Mouse (Mus musculus) hindbrain, embryonic 14.5 days (tissue): ENCODE data around the gene Tcfl5. TPM values are rescaled to one million over a fixed set of nuclear protein-coding genes. Genes with fewer than 3 reads are reported as not detected.
A peak's percentile ranks its signal among the peaks of the same experiment; 100 is the strongest.

Experiments used
- ATAC-seq: fragments of 200-750 bp; cut with Nextera tagmentation; 2 replicates; pipeline ENCODE4 v1.8.0; 2017; ENCODE audit warnings: moderate number of reproducible peaks, mild to moderate bottlenecking, moderate TSS enrichment, moderate library complexity; ENCODE audit not compliant: low FRiP score
- DNase-seq: peaks from one replicate; pipeline ENCODE4 v3.0.0-alpha.2; 2015; ENCODE audit warnings: low spot score
- H3K27ac ChIP-seq: fragments of 300-500 bp; sonication (generic); 2 replicates; pipeline ENCODE4 v1.5.1; 2014; ENCODE audit warnings: mild to moderate bottlenecking, moderate library complexity
- H3K27me3 ChIP-seq: fragments of 300-500 bp; sonication (generic); 2 replicates; pipeline ENCODE4 v1.6.1; 2014; ENCODE audit warnings: mild to moderate bottlenecking, low read length, mixed read lengths; ENCODE audit not compliant: control insufficient read depth, insufficient read depth
- H3K36me3 ChIP-seq: fragments of 300-500 bp; sonication (generic); replicated peaks from 2 replicates; pipeline ENCODE4 v1.6.1; 2014; ENCODE audit not compliant: control insufficient read depth, insufficient read depth
- H3K4me1 ChIP-seq: fragments of 300-500 bp; sonication (generic); replicated peaks from 2 replicates; pipeline ENCODE4 v1.6.1; 2014; ENCODE audit warnings: antibody characterized with exemption, low read length, mixed read lengths; ENCODE audit not compliant: control insufficient read depth, insufficient read depth
- H3K4me2 ChIP-seq: fragments of 300-500 bp; sonication (generic); replicated peaks from 2 replicates; pipeline ENCODE4 v1.6.1; 2014; ENCODE audit warnings: mild to moderate bottlenecking, moderate library complexity
- H3K4me3 ChIP-seq: fragments of 300-500 bp; sonication (generic); replicated peaks from 2 replicates; pipeline ENCODE4 v1.5.1; 2014; ENCODE audit warnings: mild to moderate bottlenecking, low read length
- H3K9ac ChIP-seq: fragments of 300-500 bp; sonication (generic); 2 replicates; pipeline ENCODE4 v1.6.1; 2014
- H3K9me3 ChIP-seq: fragments of 300-500 bp; sonication (generic); 2 replicates; pipeline ENCODE4 v1.6.1; 2016; ENCODE audit warnings: low read length; ENCODE audit not compliant: control insufficient read depth
- WGBS: fragments of 180-500 bp; shearing (Covaris S2); extraction: QIAGEN DNeasy Blood & Tissue Kit; methylation state at CpG from one replicate; pipeline ENCODE4 v1.1.7; 2014; 5-methylcytosine and 5-hydroxymethylcytosine counted together
- polyA plus RNA-seq: library from polyadenylated mRNA; unstranded; fragments of >200 nt; fragmentation: Nextera tagmentation; extraction: Ambion mirVana; gene quantifications from 2 replicates; pipeline ENCODE4 v1.2.1, GENCODE M21; 2014

Gene Tcfl5
- polyA plus RNA-seq, 1 experiment from 2014 or later: 0.99 TPM

- H3K36me3 ChIP-seq: peaks cover 18% of the 10 kb centered on the region
- no peak within 1 kb of the TSS for H3K27ac ChIP-seq
- H3K4me3 ChIP-seq: no peak within 1 kb of the TSS
- no peak within 1 kb of the TSS for H3K9ac ChIP-seq
- H3K4me2 ChIP-seq: no peak within 1 kb of the TSS
- H3K9me3 ChIP-seq: no peaks in the 10 kb centered on the region
- WGBS: 68% methylated on average over 3 of the region's 3 CpGs
- DNase-seq (no peak), ATAC-seq (no peak)
- peaks cover 15% of the 10 kb centered on the region for H3K4me1 ChIP-seq
- H3K27me3 ChIP-seq: no peaks in the 10 kb centered on the region
These were observed 61.5 kb downstream of the Tcfl5 start, which contains the start of gene Mrgbp for GRCm38 (mm10) chr2:180581002-180581401. Gene Mrgbp, plus strand, starts transcription at chr2:180581304.

DNA sequence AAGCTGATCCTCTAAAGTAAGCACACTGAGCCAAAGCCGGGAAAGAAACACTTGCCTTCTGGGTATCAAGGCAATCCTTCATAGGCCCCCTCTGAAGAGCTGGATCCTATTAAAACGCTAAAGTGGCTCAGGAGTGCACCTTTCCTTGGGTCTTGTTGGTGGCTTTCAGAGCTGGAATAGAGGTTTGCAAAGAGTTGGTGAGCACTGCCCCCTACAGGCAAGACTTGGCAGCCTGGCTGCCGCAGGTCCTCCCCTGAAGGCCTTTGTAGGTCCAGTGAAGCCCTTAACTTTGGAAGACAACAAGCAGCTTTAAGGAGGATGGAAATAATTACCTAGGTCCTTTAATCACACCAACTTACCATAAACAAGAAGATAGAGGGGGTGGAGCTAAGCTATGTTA is 63.8 kb downstream of the Tcfl5 start:
- Histone ChIP-seq H3K36me3 (no peaks in the 10 kb centered on the region), H3K9ac (no peak overlapping the region), H3K4me3 (no peak overlapping the region), H3K9me3 (no peaks in the 10 kb centered on the region), H3K27ac (no peak overlapping the region), H3K27me3 (no peaks in the 10 kb centered on the region), H3K4me1 (peaks cover 7% of the 10 kb centered on the region), H3K4me2 (no peak overlapping the region)
- DNase-seq (peak; percentile 92), ATAC-seq (0 out of 2 replicates have a peak, but pooled peaks have one; percentile 18)
- WGBS: 9% methylated on average over 3 of the region's 3 CpGs

GRCm38 (mm10) chr2:180576482-180576881 is 66.0 kb downstream of the Tcfl5 start:
- WGBS: 28% methylated on average over 4 of the region's 4 CpGs
- Histone ChIP-seq H3K4me2 (no peak overlapping the region), H3K9me3 (no peaks in the 10 kb centered on the region)

More at GRCm38 (mm10) chr2:180576482-180576881, 66.0 kb downstream of the Tcfl5 start:
- Histone ChIP-seq H3K4me3 (no peak overlapping the region), H3K27ac (no peak overlapping the region), H3K27me3 (no peaks in the 10 kb centered on the region; the same call in 1 of the 2 replicates), H3K4me1 (no peaks in the 10 kb centered on the region), H3K9ac (no peak overlapping the region), H3K36me3 (no peaks in the 10 kb centered on the region)
- DNase-seq: no peak
- ATAC-seq: no peak

Other genes starting within 250 kb of the Tcfl5 start
- gene Slco4a1, start 186.5 kb downstream of the Tcfl5 start, polyA plus RNA-seq: 1.4 and 2.2 TPM in 2 replicates
- gene Ntsr1, start 142.7 kb downstream of the Tcfl5 start, polyA plus RNA-seq: 2.5 and 3.5 TPM in 2 replicates
- gene Mrgbp, start 61.4 kb downstream of the Tcfl5 start, polyA plus RNA-seq: 35.4 and 38.2 TPM in 2 replicates
- gene Ogfr, start 53.5 kb downstream of the Tcfl5 start, polyA plus RNA-seq: 88.4 and 90.2 TPM in 2 replicates
- gene Col9a3, start 44.9 kb downstream of the Tcfl5 start, polyA plus RNA-seq: 61.4 and 65.7 TPM in 2 replicates
- 26.6 and 27.1 TPM in 2 replicates for gene Dido1, start 67.3 kb upstream of the Tcfl5 start, polyA plus RNA-seq
- 56.3 and 56.7 TPM in 2 replicates for gene Gid8, start 67.4 kb upstream of the Tcfl5 start, polyA plus RNA-seq
- 0.16 and 0.37 TPM in 2 replicates for gene Slc17a9, start 82.6 kb upstream of the Tcfl5 start, polyA plus RNA-seq
- 0.36 and 1.3 TPM in 2 replicates for gene Bhlhe23, start 134.2 kb upstream of the Tcfl5 start, polyA plus RNA-seq